Mouse (Mus musculus) lung, postnatal 4 days (tissue): ENCODE data around the gene Fam126b.
"Not testable (repeated sequence)": the region's sequence is repeated elsewhere in the genome, so short reads cannot be mapped to it uniquely, and the experiment has no call there.

Experiments
- DNase-seq, 2 experiments: peaks; one replicate each; pipeline ENCODE4 v3.0.0; 2021

Fam126b gene

GRCm38 (mm10) chr1:58586171-58586997 lies at the start of gene Fam126b, which contains the start of gene Ndufb3:
Gene Fam126b (minus strand): TSS chr1:58586323.
Gene Ndufb3 (plus strand): TSS chr1:58586384.
- DNase-seq: peak; percentile 90 to 91

- DNase-seq: not testable (repeated sequence)
These were observed 42.7 kb upstream of the Fam126b start for GRCm38 (mm10) chr1:58628847-58629246.

GRCm38 (mm10) chr1:58621996-58622748 lies 36.0 kb upstream of the Fam126b start:
- peak; percentile 26 to 68 for DNase-seq

GRCm38 (mm10) chr1:58621251-58621650 lies 35.1 kb upstream of the Fam126b start:
- no peak for DNase-seq

- no peak for DNase-seq
These were observed 32.6 kb upstream of the Fam126b start for GRCm38 (mm10) chr1:58618766-58619165.

GRCm38 (mm10) chr1:58617978-58618668 lies 32.0 kb upstream of the Fam126b start:
- no peak for DNase-seq

- no peak for DNase-seq
These were observed 31.0 kb upstream of the Fam126b start for GRCm38 (mm10) chr1:58617076-58617475.

- DNase-seq: no peak
These were observed 30.1 kb upstream of the Fam126b start for GRCm38 (mm10) chr1:58616176-58616575.

GRCm38 (mm10) chr1:58615146-58615545 lies 29.0 kb upstream of the Fam126b start:
- DNase-seq: no peak

- peak in 1 of 2 experiments; percentile 46 for DNase-seq
These were observed 28.3 kb upstream of the Fam126b start for GRCm38 (mm10) chr1:58614424-58614823.

- DNase-seq: peak in 1 of 2 experiments; percentile 16
These were observed 27.7 kb upstream of the Fam126b start for GRCm38 (mm10) chr1:58613786-58614185.

GRCm38 (mm10) chr1:58610611-58611010 lies 24.5 kb upstream of the Fam126b start:
- DNase-seq: no peak

GRCm38 (mm10) chr1:58610166-58610565 lies 24.0 kb upstream of the Fam126b start:
- DNase-seq: no peak

GRCm38 (mm10) chr1:58609591-58609990 lies 23.5 kb upstream of the Fam126b start:
- not testable (repeated sequence) for DNase-seq

- no peak for DNase-seq
These were observed 17.6 kb upstream of the Fam126b start for GRCm38 (mm10) chr1:58603738-58604137.

GRCm38 (mm10) chr1:58602681-58603080 lies 16.6 kb upstream of the Fam126b start:
- DNase-seq: no peak

- DNase-seq: no peak
These were observed 1.4 kb upstream of the Fam126b start for GRCm38 (mm10) chr1:58587491-58587890.

- DNase-seq: no peak
These were observed 551 bp downstream of the Fam126b start for GRCm38 (mm10) chr1:58585373-58586170.

GRCm38 (mm10) chr1:58584271-58584670 lies 1.9 kb downstream of the Fam126b start:
- DNase-seq: no peak

GRCm38 (mm10) chr1:58582611-58583010 lies 3.5 kb downstream of the Fam126b start:
- DNase-seq: no peak

GRCm38 (mm10) chr1:58579179-58579578 lies 6.9 kb downstream of the Fam126b start:
- peak; percentile 27 to 50 for DNase-seq

- no peak for DNase-seq
These were observed 15.7 kb downstream of the Fam126b start for GRCm38 (mm10) chr1:58570437-58570836.
